Comparison of ENCODE assay signal across 8 mouse cellular contexts in genomic region chr17:56627530-56628277, GRCm38 (mm10). TPM values are rescaled to one million over a fixed set of nuclear protein-coding genes. Genes with fewer than 3 reads are reported as not detected.
DNase-seq lines count a peak whose midpoint lies in the region; ATAC-seq and TF ChIP-seq lines count a peak whose summit lies in the region.

Gene Catsperd, plus strand, starts transcription at chr17:56628143.

- H3K27ac ChIP-seq in heart, embryonic 15.5 days, result peak within 1 kb of the TSS; percentile 57
- peak within 1 kb of the TSS; percentile 62 for H3K27ac ChIP-seq in limb, embryonic 11.5 days (replicated peaks; ENCODE audit: low read depth, low read length)

- H3K4me3 ChIP-seq in heart, embryonic 15.5 days, result peak within 1 kb of the TSS; percentile 98
- peak within 1 kb of the TSS; percentile 98 for H3K4me3 ChIP-seq in limb, embryonic 11.5 days (ENCODE audit: low read depth, low read length)
- H3K4me3 ChIP-seq in myocyte, result peak within 1 kb of the TSS; percentile 93

- ATAC-seq in heart, embryonic 15.5 days (replicated peaks; ENCODE audit: insufficient number of reproducible peaks, insufficient read depth, low FRiP score, low read depth), result 0 out of 2 replicates have a peak, but pooled peaks have one; percentile 5
- ATAC-seq in limb, embryonic 11.5 days (ENCODE audit: insufficient number of reproducible peaks, low FRiP score, low TSS enrichment, low read depth), result peak; percentile 48

- peaks cover 34% of the 10 kb centered on the region for H3K79me2 ChIP-seq in myocyte (ENCODE audit: control insufficient read depth, insufficient read depth)

- intact Hi-C loops in heart, postnatal 10 days (cut with DNase I), result loop anchor here (5.0 kb wide), 1 partner anchor 40 kb away; no protein-coding TSS in a partner anchor
- intact Hi-C loops in gastrocnemius, postnatal 36 days (cut with DNase I), result loop anchor here (5.0 to 10.0 kb wide), 2 partner anchors 130 to 367 kb away; partner anchors contain the start of genes Alkbh7, Clpp and Nrtn

- peaks cover 22% of the 10 kb centered on the region for H3K4me1 ChIP-seq in heart, embryonic 15.5 days (replicated peaks)
- peaks cover 9% of the 10 kb centered on the region for H3K4me1 ChIP-seq in limb, embryonic 11.5 days (ENCODE audit: control insufficient read depth, insufficient read depth, low read length)

- H3ac ChIP-seq in myocyte (ENCODE audit: control insufficient read depth, insufficient read length), result peak within 1 kb of the TSS; percentile 94

- H3K9ac ChIP-seq in heart, embryonic 15.5 days, result peak within 1 kb of the TSS; percentile 25
- peak within 1 kb of the TSS; percentile 49 for H3K9ac ChIP-seq in limb, embryonic 11.5 days (ENCODE audit: low read length)

- H3K4me2 ChIP-seq in heart, embryonic 15.5 days, result peak within 1 kb of the TSS; percentile 96
- peak within 1 kb of the TSS; percentile 89 for H3K4me2 ChIP-seq in limb, embryonic 11.5 days (ENCODE audit: low read depth, severe bottlenecking)
- peak within 1 kb of the TSS; percentile 94 for H3K4me2 ChIP-seq in myocyte (ENCODE audit: low read depth)

- 9% methylated on average over 26 of the region's 26 CpGs for WGBS in heart, embryonic 15.5 days
- 8% methylated on average over 26 of the region's 26 CpGs for WGBS in limb, embryonic 11.5 days

- no peak for TF ChIP-seq POLR2A in myocyte (IDR thresholded peaks at IDR 0.05; ENCODE audit: insufficient read length, low read depth)

- H3K36me3 ChIP-seq in heart, embryonic 15.5 days, result peaks cover 2% of the 10 kb centered on the region; the same call in 1 of the 2 replicates
- peaks cover 7% of the 10 kb centered on the region for H3K36me3 ChIP-seq in limb, embryonic 11.5 days (ENCODE audit: control insufficient read depth, insufficient read depth, low read length)
- H3K36me3 ChIP-seq in myocyte (ENCODE audit: control insufficient read depth, insufficient read depth), result peaks cover 27% of the 10 kb centered on the region

- no peak for DNase-seq in heart, postnatal 10 days
- DNase-seq in adrenal gland, postnatal 36 days, result peak; percentile 49 to 52
- peak; percentile 42 for DNase-seq in forelimb bud, embryonic 11.5 days (ENCODE audit: low read depth, low spot score)
- peak; percentile 61 for DNase-seq in limb, embryonic 11.5 days (ENCODE audit: low spot score)
- DNase-seq in gastrocnemius, postnatal 36 days, result no peak
- DNase-seq in Muller cell, postnatal 12 days (ENCODE audit: inconsistent ontology term), result no peak

- H3K27me3 ChIP-seq in heart, embryonic 15.5 days, result peaks cover 3% of the 10 kb centered on the region; the same call in 1 of the 2 replicates
- H3K27me3 ChIP-seq in limb, embryonic 11.5 days (ENCODE audit: control insufficient read depth, insufficient read depth, low read length), result no peaks in the 10 kb centered on the region
- peaks cover 9% of the 10 kb centered on the region for H3K27me3 ChIP-seq in myocyte (ENCODE audit: control insufficient read depth, insufficient read depth, insufficient read length)

- H3K9me3 ChIP-seq in heart, embryonic 15.5 days (replicated peaks), result no peaks in the 10 kb centered on the region
- no peaks in the 10 kb centered on the region for H3K9me3 ChIP-seq in limb, embryonic 11.5 days (ENCODE audit: control insufficient read depth, low read length)

TF ChIP-seq in myocyte, 11 proteins besides CTCF, POLR2A, EP300 and RAD21:
- TF ChIP-seq TCF3 (IDR thresholded peaks at IDR 0.05; ENCODE audit: insufficient read length, low read depth) (no peak), SRF (IDR thresholded peaks at IDR 0.05; ENCODE audit: control insufficient read depth, insufficient read length, low read depth) (no peak), USF1 (IDR thresholded peaks at IDR 0.05; ENCODE audit: low read depth) (no peak), MYOD1 (IDR thresholded peaks at IDR 0.05; ENCODE audit: control insufficient read depth in 1 of 3, insufficient read length in 2 of 3, low read depth in 2 of 3) (no peak), REST (IDR thresholded peaks at IDR 0.05; ENCODE audit: insufficient read depth, insufficient read length) (no peak), CEBPB (IDR thresholded peaks at IDR 0.05; ENCODE audit: insufficient read depth, poor library complexity, severe bottlenecking) (no peak), E2F4 (IDR thresholded peaks at IDR 0.05; ENCODE audit: insufficient read depth) (no peak), MAX (IDR thresholded peaks at IDR 0.05; ENCODE audit: low read depth) (no peak)
TF ChIP-seq in myocyte: peak in this region for 0.

RNA-seq across cellular contexts. Expression of gene Catsperd, which starts in this region (rescaled TPM):
- 0.09 and 0.13 TPM in 2 replicates for polyA plus RNA-seq in heart, embryonic 15.5 days (2015; fragmentation: Nextera tagmentation; extraction: Ambion mirVana)
- total RNA-seq in heart, postnatal 10 days (2021), result under 1 TPM in 1 of 2 experiments, not detected in 1; 0.22 TPM
- total RNA-seq in adrenal gland, postnatal 36 days (2021), result 1 to 10 TPM; 1.5 to 2.4 TPM
- 0.61 and 0.85 TPM in 2 replicates for polyA plus RNA-seq in limb, embryonic 11.5 days (2014; fragmentation: Nextera tagmentation; extraction: Ambion mirVana)
- 0.16 TPM for polyA plus RNA-seq in myocyte (2012; fragmentation: generic; extraction: Trizol)
- under 1 TPM in 1 of 2 experiments, not detected in 1; 0.15 TPM for total RNA-seq in gastrocnemius, postnatal 36 days (2021)

Comparison
In these comparisons a context has a peak if more than half of its experiments do, and no peak if none do; other contexts are left out.
1. Peak in ATAC-seq, H3K4me3 ChIP-seq, H3K27ac ChIP-seq, H3K9ac ChIP-seq and H3K4me2 ChIP-seq in heart, embryonic 15.5 days; RNA of the gene not detected or under 1 TPM.
2. Peak in DNase-seq, ATAC-seq, H3K4me3 ChIP-seq, H3K27ac ChIP-seq, H3K9ac ChIP-seq and H3K4me2 ChIP-seq in limb, embryonic 11.5 days; RNA of the gene not detected or under 1 TPM.
3. DNase-seq: peak in adrenal gland, postnatal 36 days (2 of 2) and forelimb bud, embryonic 11.5 days (single experiment); none in heart, postnatal 10 days (0 of 2), gastrocnemius, postnatal 36 days (0 of 2) and Muller cell, postnatal 12 days (single experiment).
4. Peak in every context shown above with its lines, with median percentiles within 50 percentile points of each other: H3K4me2 ChIP-seq and H3K4me3 ChIP-seq.